Mouse (Mus musculus) macrophage (primary cell): ENCODE data around the gene Krt79. TPM values are rescaled to one million over a fixed set of nuclear protein-coding genes. Genes with fewer than 3 reads are reported as not detected.

Experiments used
- H3K27ac ChIP-seq: fragments of 350-480 bp; formaldehyde crosslinking; 2 replicates; pipeline ENCODE4 v1.9.0; 2021
- H3K36me3 ChIP-seq: fragments of 350-480 bp; formaldehyde crosslinking; 2 replicates; pipeline ENCODE4 v1.9.0; 2021; ENCODE audit errors: inconsistent target
- H3K4me3 ChIP-seq: fragments of 350-480 bp; formaldehyde crosslinking; 2 replicates; pipeline ENCODE4 v1.9.0; 2021; ENCODE audit errors: inconsistent target
- H3K79me2 ChIP-seq: fragments of 350-480 bp; formaldehyde crosslinking; 2 replicates; pipeline ENCODE4 v1.9.0; 2021; ENCODE audit errors: inconsistent target
- WGBS: methylation state at CpG from one replicate; pipeline ENCODE4 v1.1.7; 2026; ENCODE audit warnings: inconsistent platforms; ENCODE audit not compliant: missing documents; 5-methylcytosine and 5-hydroxymethylcytosine counted together
- polyA plus RNA-seq: library from polyadenylated mRNA; stranded (reverse); fragments of 250-400 nt; gene quantifications from 3 replicates; pipeline ENCODE4 v1.2.4, GENCODE M21; 2018; ENCODE audit warnings: inconsistent platforms

Gene Krt79
- polyA plus RNA-seq, 1 experiment from 2014 or later: not detected

- no peaks in the 10 kb centered on the region for H3K79me2 ChIP-seq
- WGBS: 87% methylated on average over 3 of the region's 3 CpGs
- no peak overlapping the region for H3K4me3 ChIP-seq
- no peaks in the 10 kb centered on the region for H3K36me3 ChIP-seq
- no peak overlapping the region for H3K27ac ChIP-seq
These were observed 18.8 kb upstream of the Krt79 start for GRCm38 (mm10) chr15:101958891-101959290.

- no peaks in the 10 kb centered on the region for H3K79me2 ChIP-seq
- no peak within 1 kb of the TSS for H3K27ac ChIP-seq
- no peaks in the 10 kb centered on the region for H3K36me3 ChIP-seq
- H3K4me3 ChIP-seq: no peak within 1 kb of the TSS
- WGBS: 89% methylated on average over 9 of the region's 9 CpGs
These were observed 14.1 kb upstream of the Krt79 start, which contains the start of gene Krt78 for GRCm38 (mm10) chr15:101954187-101954586. TSS of gene Krt78 (minus strand) at chr15:101954287.

GRCm38 (mm10) chr15:101952733-101953474 lies 12.8 kb upstream of the Krt79 start:
- WGBS: 85% methylated on average over 7 of the region's 7 CpGs
- no peaks in the 10 kb centered on the region for H3K79me2 ChIP-seq

GRCm38 (mm10) chr15:101945430-101945829 lies 5.3 kb upstream of the Krt79 start:
- 92% methylated on average over 1 of the region's 1 CpGs for WGBS
- Histone ChIP-seq H3K27ac (no peak overlapping the region), H3K4me3 (no peak overlapping the region), H3K79me2 (no peaks in the 10 kb centered on the region), H3K36me3 (no peaks in the 10 kb centered on the region)

More at GRCm38 (mm10) chr15:101952733-101953474, 12.8 kb upstream of the Krt79 start:
- Histone ChIP-seq H3K27ac (no peak overlapping the region), H3K36me3 (no peaks in the 10 kb centered on the region), H3K4me3 (no peak overlapping the region)

GRCm38 (mm10) chr15:101941948-101942347 lies 1.8 kb upstream of the Krt79 start:
- 85% methylated on average over 8 of the region's 8 CpGs for WGBS
- no peak overlapping the region for H3K4me3 ChIP-seq

GRCm38 (mm10) chr15:101938600-101939308 lies 1.4 kb downstream of the Krt79 start:
- 81% methylated on average over 9 of the region's 9 CpGs for WGBS
- Histone ChIP-seq H3K36me3 (no peaks in the 10 kb centered on the region), H3K79me2 (no peaks in the 10 kb centered on the region)

More at GRCm38 (mm10) chr15:101941948-101942347, 1.8 kb upstream of the Krt79 start:
- Histone ChIP-seq H3K36me3 (no peaks in the 10 kb centered on the region), H3K79me2 (no peaks in the 10 kb centered on the region), H3K27ac (no peak overlapping the region)

GRCm38 (mm10) chr15:101933024-101933423 lies 7.1 kb downstream of the Krt79 start:
- H3K27ac ChIP-seq: no peak overlapping the region
- no peak overlapping the region for H3K4me3 ChIP-seq
- H3K36me3 ChIP-seq: no peaks in the 10 kb centered on the region
- H3K79me2 ChIP-seq: no peaks in the 10 kb centered on the region
- WGBS: 77% methylated on average over 6 of the region's 6 CpGs

More at GRCm38 (mm10) chr15:101938600-101939308, 1.4 kb downstream of the Krt79 start:
- Histone ChIP-seq H3K27ac (no peak overlapping the region), H3K4me3 (no peak overlapping the region)

- Histone ChIP-seq H3K4me3 (no peak overlapping the region), H3K36me3 (no peaks in the 10 kb centered on the region), H3K27ac (no peak overlapping the region), H3K79me2 (no peaks in the 10 kb centered on the region)
- WGBS: 4% methylated on average over 17 of the region's 17 CpGs
These were observed 10.5 kb downstream of the Krt79 start for GRCm38 (mm10) chr15:101929666-101930065.

- H3K36me3 ChIP-seq: no peaks in the 10 kb centered on the region
- no peaks in the 10 kb centered on the region for H3K79me2 ChIP-seq
- H3K27ac ChIP-seq: no peak overlapping the region
- H3K4me3 ChIP-seq: no peak overlapping the region
- WGBS: 30% methylated on average over 9 of the region's 9 CpGs
These were observed 11.0 kb downstream of the Krt79 start for GRCm38 (mm10) chr15:101929087-101929486.

GRCm38 (mm10) chr15:101927340-101928080 lies 12.6 kb downstream of the Krt79 start:
- H3K79me2 ChIP-seq: no peaks in the 10 kb centered on the region
- no peak overlapping the region for H3K4me3 ChIP-seq
- 87% methylated on average over 12 of the region's 12 CpGs for WGBS
- no peak overlapping the region for H3K27ac ChIP-seq
- no peaks in the 10 kb centered on the region for H3K36me3 ChIP-seq

- no peak overlapping the region for H3K27ac ChIP-seq
- H3K36me3 ChIP-seq: no peaks in the 10 kb centered on the region
- WGBS: 94% methylated on average over 1 of the region's 1 CpGs
- H3K4me3 ChIP-seq: no peak overlapping the region
- no peaks in the 10 kb centered on the region for H3K79me2 ChIP-seq
These were observed 15.1 kb downstream of the Krt79 start for GRCm38 (mm10) chr15:101925041-101925440.

- 85% methylated on average over 11 of the region's 11 CpGs for WGBS
- Histone ChIP-seq H3K4me3 (no peak within 1 kb of the TSS), H3K27ac (no peak within 1 kb of the TSS), H3K36me3 (no peaks in the 10 kb centered on the region), H3K79me2 (no peaks in the 10 kb centered on the region)
These were observed 15.5 kb downstream of the Krt79 start, which contains the start of gene Krt4 for GRCm38 (mm10) chr15:101924635-101925034. TSS of gene Krt4 (minus strand) at chr15:101924735.

- H3K36me3 ChIP-seq: no peaks in the 10 kb centered on the region
- 91% methylated on average over 2 of the region's 2 CpGs for WGBS
- H3K79me2 ChIP-seq: no peaks in the 10 kb centered on the region
- no peak overlapping the region for H3K4me3 ChIP-seq
- no peak overlapping the region for H3K27ac ChIP-seq
These were observed 17.8 kb downstream of the Krt79 start for GRCm38 (mm10) chr15:101922296-101922695.

- no peaks in the 10 kb centered on the region for H3K36me3 ChIP-seq
- H3K4me3 ChIP-seq: no peak overlapping the region
- no peak overlapping the region for H3K27ac ChIP-seq
- WGBS: 69% methylated on average over 2 of the region's 2 CpGs
- no peaks in the 10 kb centered on the region for H3K79me2 ChIP-seq
These were observed 24.1 kb downstream of the Krt79 start for GRCm38 (mm10) chr15:101916072-101916471.
